17 mouse cellular contexts compared by ENCODE assay signal in genomic region chr12:77297114-77297513, GRCm38 (mm10).
"Had no signal": no experiment of that assay in that cellular context is flagged by ENCODE, and none has a peak within 500 bp of the region (broad histone marks: within the 10 kb centered on the region; RNA-seq: fewer than 3 reads in every experiment).

No protein-coding gene starts in this region.

- H3K36me3 ChIP-seq: neural tube, embryonic 12.5 days; neural tube, embryonic 13.5 days; neural tube, embryonic 15.5 days; stomach, embryonic 15.5 days had no signal

- H3K27me3 ChIP-seq: neural tube, embryonic 12.5 days; neural tube, embryonic 13.5 days; neural tube, embryonic 15.5 days; stomach, embryonic 15.5 days had no signal

- H3K9me3 ChIP-seq: neural tube, embryonic 12.5 days; neural tube, embryonic 13.5 days; neural tube, embryonic 15.5 days; stomach, embryonic 15.5 days had no signal

- H3K4me3 ChIP-seq: neural tube, embryonic 12.5 days; neural tube, embryonic 13.5 days; neural tube, embryonic 15.5 days; stomach, embryonic 15.5 days had no signal

- DNase-seq: retina, postnatal 1 day; right cerebral cortex, adult 18-20 months; right cerebral cortex, postnatal 14 days; right cerebral cortex, postnatal 25 days; right cerebral cortex, postnatal 4 days; spleen, adult 18-20 months; thymus, adult 18-20 months; thymus, adult 2 months; thymus, postnatal 14 days; thymus, postnatal 25 days; thymus, postnatal 36 days; thymus, postnatal 4 days had no signal

- H3K9ac ChIP-seq: neural tube, embryonic 12.5 days; neural tube, embryonic 13.5 days; neural tube, embryonic 15.5 days; stomach, embryonic 15.5 days had no signal

- H3K27ac ChIP-seq: neural tube, embryonic 12.5 days; neural tube, embryonic 13.5 days; neural tube, embryonic 15.5 days; stomach, embryonic 15.5 days; stomach, postnatal 0 days had no signal

- H3K4me2 ChIP-seq: neural tube, embryonic 12.5 days; neural tube, embryonic 13.5 days; neural tube, embryonic 15.5 days; stomach, embryonic 15.5 days had no signal

- H3K4me1 ChIP-seq: neural tube, embryonic 12.5 days; neural tube, embryonic 15.5 days; stomach, embryonic 15.5 days had no signal
